Mouse (Mus musculus) G1E-ER4 (cell line): ENCODE measurements around the gene Dab2. TPM values are rescaled to one million over a fixed set of nuclear protein-coding genes. Genes with fewer than 3 reads are reported as not detected.

Source experiments
- GATA1 ChIP-seq: IDR thresholded peaks from one replicate; pipeline ENCODE4 v1.8.0; 2012; ENCODE audit warnings: low read length, inconsistent platforms
- polyA plus RNA-seq: library from polyadenylated mRNA; stranded (reverse); fragments of >175 nt; gene quantifications from 2 replicates; pipeline ENCODE4 v1.2.3, GENCODE M21; 2012

The Dab2 gene
- polyA plus RNA-seq: 0.04 TPM in 1 of 2 replicates, not detected in the other

- no peak for TF ChIP-seq GATA1
These were observed at the start of gene Dab2 for GRCm38 (mm10) chr15:6299554-6299953. Gene Dab2 (plus strand): TSS chr15:6299788.

- TF ChIP-seq GATA1: no peak
These were observed 46.1 kb upstream of the Dab2 start for GRCm38 (mm10) chr15:6253471-6253870.

- no peak for TF ChIP-seq GATA1
These were observed 45.2 kb upstream of the Dab2 start for GRCm38 (mm10) chr15:6254383-6254782.

GRCm38 (mm10) chr15:6257049-6257448 is 42.5 kb upstream of the Dab2 start:
- TF ChIP-seq GATA1: no peak

GRCm38 (mm10) chr15:6259957-6260740 is 39.4 kb upstream of the Dab2 start:
- TF ChIP-seq GATA1: no peak

- no peak for TF ChIP-seq GATA1
These were observed 38.7 kb upstream of the Dab2 start for GRCm38 (mm10) chr15:6260741-6261430.

GRCm38 (mm10) chr15:6267147-6267758 is 32.3 kb upstream of the Dab2 start:
- no peak for TF ChIP-seq GATA1

GRCm38 (mm10) chr15:6278606-6279468 is 20.8 kb upstream of the Dab2 start:
- TF ChIP-seq GATA1: no peak

GRCm38 (mm10) chr15:6280021-6280451 is 19.6 kb upstream of the Dab2 start:
- no peak for TF ChIP-seq GATA1

- TF ChIP-seq GATA1: no peak
These were observed 16.3 kb upstream of the Dab2 start for GRCm38 (mm10) chr15:6283249-6283648.

- TF ChIP-seq GATA1: no peak
These were observed 3.5 kb upstream of the Dab2 start for GRCm38 (mm10) chr15:6296071-6296470.

- no peak for TF ChIP-seq GATA1
These were observed 862 bp upstream of the Dab2 start for GRCm38 (mm10) chr15:6298726-6299125.

GRCm38 (mm10) chr15:6302219-6302618 is 2.6 kb downstream of the Dab2 start:
- no peak for TF ChIP-seq GATA1

- TF ChIP-seq GATA1: no peak
These were observed 4.2 kb downstream of the Dab2 start for GRCm38 (mm10) chr15:6303822-6304221.

- no peak for TF ChIP-seq GATA1
These were observed 10.0 kb downstream of the Dab2 start for GRCm38 (mm10) chr15:6309633-6310032.

- no peak for TF ChIP-seq GATA1
These were observed 10.8 kb downstream of the Dab2 start for GRCm38 (mm10) chr15:6310417-6310816.
